Mouse (Mus musculus) neural tube, embryonic 14.5 days (tissue): ENCODE measurements around the gene Hcn4. TPM values are rescaled to one million over a fixed set of nuclear protein-coding genes. Genes with fewer than 3 reads are reported as not detected.

Experiments used
- ATAC-seq: fragments of 200-750 bp; cut with Nextera tagmentation; 2 replicates; pipeline ENCODE4 v1.8.0; 2017; ENCODE audit warnings: low read depth, mild to moderate bottlenecking, moderate TSS enrichment, moderate library complexity
- H3K27ac ChIP-seq: fragments of 300-500 bp; sonication (generic); 2 replicates; pipeline ENCODE4 v1.5.1; 2014; ENCODE audit warnings: low read depth, mild to moderate bottlenecking, control low read depth, low read length, moderate library complexity, mixed read lengths
- H3K27me3 ChIP-seq: fragments of 300-500 bp; sonication (generic); 2 replicates; pipeline ENCODE4 v1.6.1; 2014; ENCODE audit warnings: low read length; ENCODE audit not compliant: control insufficient read depth, insufficient read depth
- H3K36me3 ChIP-seq: fragments of 300-500 bp; sonication (generic); 2 replicates; pipeline ENCODE4 v1.6.1; 2014; ENCODE audit warnings: low read length, mixed read lengths; ENCODE audit not compliant: control insufficient read depth, insufficient read depth
- H3K4me1 ChIP-seq: fragments of 300-500 bp; sonication (generic); 2 replicates; pipeline ENCODE4 v1.6.1; 2014; ENCODE audit warnings: low read length; ENCODE audit not compliant: control insufficient read depth, insufficient read depth
- H3K4me2 ChIP-seq: fragments of 300-500 bp; sonication (generic); 2 replicates; pipeline ENCODE4 v1.6.1; 2014; ENCODE audit warnings: mild to moderate bottlenecking, low read depth, low read length, control low read depth
- H3K4me3 ChIP-seq: fragments of 300-500 bp; sonication (generic); 2 replicates; pipeline ENCODE4 v1.5.1; 2014; ENCODE audit warnings: low read depth, low read length, control low read depth, mixed read lengths
- H3K9ac ChIP-seq: fragments of 300-500 bp; sonication (generic); replicated peaks from 2 replicates; pipeline ENCODE4 v1.6.1; 2014; ENCODE audit warnings: low read depth, mild to moderate bottlenecking, control low read depth, low read length, mixed read lengths
- H3K9me3 ChIP-seq: fragments of 300-500 bp; sonication (generic); 2 replicates; pipeline ENCODE4 v1.6.1; 2016; ENCODE audit warnings: low read length; ENCODE audit not compliant: control insufficient read depth
- WGBS: fragments of 180-500 bp; shearing (Covaris S2); extraction: QIAGEN DNeasy Blood & Tissue Kit; methylation state at CpG from one replicate; pipeline ENCODE4 v1.1.7; 2014; 5-methylcytosine and 5-hydroxymethylcytosine counted together
- polyA plus RNA-seq: library from polyadenylated mRNA; unstranded; fragments of >200 nt; fragmentation: Nextera tagmentation; extraction: Ambion mirVana; gene quantifications from 2 replicates; pipeline ENCODE4 v1.2.1, GENCODE M21; 2014

The Hcn4 gene
- polyA plus RNA-seq, 1 experiment from 2014 or later, result 4.9 TPM

- Histone ChIP-seq H3K4me1 (no peaks in the 10 kb centered on the region), H3K9ac (no peak overlapping the region), H3K4me3 (no peak overlapping the region), H3K27me3 (no peaks in the 10 kb centered on the region), H3K4me2 (no peak overlapping the region), H3K27ac (no peak overlapping the region), H3K9me3 (no peaks in the 10 kb centered on the region), H3K36me3 (no peaks in the 10 kb centered on the region)
- ATAC-seq, result no peak
- 73% methylated on average over 5 of the region's 5 CpGs for WGBS
Observed at GRCm38 (mm10) chr9:58838504-58838903, 15.3 kb downstream of the Hcn4 start.

GRCm38 (mm10) chr9:58841655-58842054 lies 18.4 kb downstream of the Hcn4 start:
- no peaks in the 10 kb centered on the region for H3K4me1 ChIP-seq
- H3K27me3 ChIP-seq, result no peaks in the 10 kb centered on the region

GRCm38 (mm10) chr9:58844597-58844996 lies 21.4 kb downstream of the Hcn4 start:
- 94% methylated on average over 3 of the region's 3 CpGs for WGBS
- no peak overlapping the region for H3K27ac ChIP-seq
- no peaks in the 10 kb centered on the region for H3K9me3 ChIP-seq
- H3K9ac ChIP-seq, result no peak overlapping the region
- no peak for ATAC-seq
- no peak overlapping the region for H3K4me3 ChIP-seq
- 0 out of 2 replicates have a peak, but pooled peaks cover 3% of the 10 kb centered on the region for H3K36me3 ChIP-seq
- no peak overlapping the region for H3K4me2 ChIP-seq
- H3K4me1 ChIP-seq, result no peaks in the 10 kb centered on the region
- H3K27me3 ChIP-seq, result no peaks in the 10 kb centered on the region

More at GRCm38 (mm10) chr9:58841655-58842054, 18.4 kb downstream of the Hcn4 start:
- 31% methylated on average over 6 of the region's 6 CpGs for WGBS
- ATAC-seq, result no peak
- 0 out of 2 replicates have a peak, but pooled peaks cover 3% of the 10 kb centered on the region for H3K36me3 ChIP-seq
- no peak overlapping the region for H3K9ac ChIP-seq
- H3K4me2 ChIP-seq, result no peak overlapping the region
- no peak overlapping the region for H3K4me3 ChIP-seq
- H3K9me3 ChIP-seq, result no peaks in the 10 kb centered on the region
- no peak overlapping the region for H3K27ac ChIP-seq

- no peak overlapping the region for H3K4me2 ChIP-seq
- no peak overlapping the region for H3K27ac ChIP-seq
- 45% methylated on average over 3 of the region's 3 CpGs for WGBS
- no peaks in the 10 kb centered on the region for H3K9me3 ChIP-seq
- ATAC-seq, result no peak
- H3K36me3 ChIP-seq, result 0 out of 2 replicates have a peak, but pooled peaks cover 3% of the 10 kb centered on the region
- no peak overlapping the region; the same call in 1 of the 2 replicates for H3K9ac ChIP-seq
- no peaks in the 10 kb centered on the region for H3K27me3 ChIP-seq
- no peaks in the 10 kb centered on the region; the same call in 1 of the 2 replicates for H3K4me1 ChIP-seq
- H3K4me3 ChIP-seq, result no peak overlapping the region
Observed at GRCm38 (mm10) chr9:58847008-58847407, 23.8 kb downstream of the Hcn4 start.

GRCm38 (mm10) chr9:58847676-58848075 lies 24.5 kb downstream of the Hcn4 start:
- H3K4me1 ChIP-seq, result no peaks in the 10 kb centered on the region; the same call in 1 of the 2 replicates
- 79% methylated on average over 7 of the region's 7 CpGs for WGBS
- ATAC-seq, result no peak
- no peak overlapping the region for H3K4me3 ChIP-seq
- H3K9me3 ChIP-seq, result no peaks in the 10 kb centered on the region
- H3K27me3 ChIP-seq, result no peaks in the 10 kb centered on the region
- H3K27ac ChIP-seq, result no peak overlapping the region
- H3K9ac ChIP-seq, result no peak overlapping the region
- H3K36me3 ChIP-seq, result 0 out of 2 replicates have a peak, but pooled peaks cover 3% of the 10 kb centered on the region
- no peak overlapping the region for H3K4me2 ChIP-seq

- Histone ChIP-seq H3K4me1 (no peaks in the 10 kb centered on the region; the same call in 1 of the 2 replicates), H3K9me3 (no peaks in the 10 kb centered on the region), H3K27me3 (no peaks in the 10 kb centered on the region), H3K36me3 (0 out of 2 replicates have a peak, but pooled peaks cover 3% of the 10 kb centered on the region), H3K4me3 (no peak overlapping the region), H3K27ac (no peak overlapping the region), H3K4me2 (no peak overlapping the region), H3K9ac (no peak overlapping the region)
- WGBS, result 19% methylated on average over 13 of the region's 13 CpGs
- peak; percentile 26; the same call in 1 of the 2 replicates for ATAC-seq
Observed at GRCm38 (mm10) chr9:58849576-58850315, 26.5 kb downstream of the Hcn4 start.

GRCm38 (mm10) chr9:58854931-58855330 lies 31.7 kb downstream of the Hcn4 start:
- peaks cover 4% of the 10 kb centered on the region; the same call in 1 of the 2 replicates for H3K36me3 ChIP-seq
- H3K4me2 ChIP-seq, result no peak overlapping the region
- no peak overlapping the region for H3K27ac ChIP-seq
- no peak overlapping the region for H3K9ac ChIP-seq
- 24% methylated on average over 3 of the region's 3 CpGs for WGBS
- ATAC-seq, result no peak
- H3K27me3 ChIP-seq, result no peaks in the 10 kb centered on the region
- no peak overlapping the region for H3K4me3 ChIP-seq
- H3K9me3 ChIP-seq, result no peaks in the 10 kb centered on the region
- no peaks in the 10 kb centered on the region; the same call in 1 of the 2 replicates for H3K4me1 ChIP-seq

GRCm38 (mm10) chr9:58859080-58859635 lies 35.9 kb downstream of the Hcn4 start:
- Histone ChIP-seq H3K9ac (no peak overlapping the region), H3K9me3 (no peaks in the 10 kb centered on the region), H3K4me3 (no peak overlapping the region), H3K27me3 (no peaks in the 10 kb centered on the region), H3K4me2 (no peak overlapping the region), H3K27ac (no peak overlapping the region), H3K4me1 (0 out of 2 replicates have a peak, but pooled peaks cover 4% of the 10 kb centered on the region), H3K36me3 (peaks cover 4% of the 10 kb centered on the region; the same call in 1 of the 2 replicates)
- no peak for ATAC-seq
- 36% methylated on average over 30 of the region's 30 CpGs for WGBS

GRCm38 (mm10) chr9:58863826-58864225 lies 40.6 kb downstream of the Hcn4 start:
- H3K36me3 ChIP-seq, result no peaks in the 10 kb centered on the region; the same call in 1 of the 2 replicates
- H3K9ac ChIP-seq, result no peak overlapping the region
- no peaks in the 10 kb centered on the region for H3K9me3 ChIP-seq
- H3K27ac ChIP-seq, result no peak overlapping the region
- no peak overlapping the region for H3K4me2 ChIP-seq
- 0 out of 2 replicates have a peak, but pooled peaks cover 4% of the 10 kb centered on the region for H3K4me1 ChIP-seq
- no peaks in the 10 kb centered on the region for H3K27me3 ChIP-seq
- 20% methylated on average over 7 of the region's 7 CpGs for WGBS
- no peak overlapping the region for H3K4me3 ChIP-seq
- 0 out of 2 replicates have a peak, but pooled peaks have one; percentile 31 for ATAC-seq
